Comparison of ENCODE assay signal across 31 mouse cellular contexts in genomic region chr10:26958513-26958912, GRCm38 (mm10).
DNase-seq lines count a peak whose midpoint lies in the region; ATAC-seq and TF ChIP-seq lines count a peak whose summit lies in the region.
"Had no signal": no experiment of that assay in that cellular context is flagged by ENCODE, and none has a peak within 500 bp of the region (broad histone marks: within the 10 kb centered on the region; RNA-seq: fewer than 3 reads in every experiment).

No protein-coding gene starts in this region.

- H3K27me3 ChIP-seq in ES-Bruce4 (ENCODE audit: control insufficient read depth, insufficient read depth, low read length, poor library complexity, severe bottlenecking), result no peaks in the 10 kb centered on the region
- H3K27me3 ChIP-seq in heart, embryonic 11.5 days (ENCODE audit: control insufficient read depth, insufficient read depth, low read length), result no peaks in the 10 kb centered on the region
- H3K27me3 ChIP-seq: embryonic facial prominence, embryonic 12.5 days; embryonic facial prominence, embryonic 15.5 days; heart, embryonic 12.5 days; heart, embryonic 15.5 days had no signal

- H3K4me2 ChIP-seq in heart, embryonic 11.5 days, result no peak overlapping the region
- H3K4me2 ChIP-seq: embryonic facial prominence, embryonic 12.5 days; embryonic facial prominence, embryonic 15.5 days; heart, embryonic 12.5 days; heart, embryonic 15.5 days; hindbrain, embryonic 14.5 days had no signal

- 71% methylated on average over 3 of the region's 3 CpGs for WGBS in heart, embryonic 11.5 days (ENCODE audit: insufficient replicate concordance)

- no peak for TF ChIP-seq CTCF in ES-Bruce4 (IDR thresholded peaks at IDR 0.05; ENCODE audit: low read depth, low read length)

- peak; percentile 25 for DNase-seq in 3134 (ENCODE audit: extremely low read depth, insufficient read length, low spot score)
- DNase-seq in 416B (ENCODE audit: low read depth), result peak; percentile 42
- DNase-seq in R1 (ENCODE audit: low read depth, low spot score), result peak; percentile 99
- DNase-seq in left cerebral cortex, postnatal 25 days (ENCODE audit: low spot score in 2 of 2), result no peak
- no peak for DNase-seq in testis, postnatal 14 days (ENCODE audit: low spot score)
- DNase-seq: adrenal gland, adult 2 months; adrenal gland, postnatal 14 days; B cell, adult 2 months; cerebellum, adult 11 months; cerebellum, adult 2 months; cerebellum, adult 9-11 months; cerebellum, postnatal 25 days; gastrocnemius, postnatal 10 days; gastrocnemius, postnatal 36 days; heart, postnatal 10 days; heart, postnatal 36 days; kidney, adult 18-20 months; kidney, adult 9 months had no signal

- ATAC-seq in monocyte, adult 5-6 weeks (replicated peaks; ENCODE audit: insufficient number of reproducible peaks, low FRiP score, low TSS enrichment, poor library complexity, severe bottlenecking), result no peak
- ATAC-seq in heart, embryonic 11.5 days (replicated peaks; ENCODE audit: insufficient number of reproducible peaks, low FRiP score, low TSS enrichment), result no peak
- ATAC-seq: CD4-positive, CD25-positive, alpha-beta regulatory T cell, adult 4 months; forebrain, embryonic 14.5 days; hindbrain, postnatal 0 days; inflammation-experienced regulatory T-cells, adult 6 months; intestine, embryonic 16.5 days had no signal

- no peak for TF ChIP-seq EP300 in ES-Bruce4 (IDR thresholded peaks at IDR 0.05; ENCODE audit: insufficient read depth, low read depth, low read length)

- H3K4me1 ChIP-seq in ES-Bruce4 (ENCODE audit: control insufficient read depth, insufficient read depth, low read length), result no peaks in the 10 kb centered on the region
- H3K4me1 ChIP-seq in heart, embryonic 11.5 days (ENCODE audit: control insufficient read depth, insufficient read depth, low read length), result no peaks in the 10 kb centered on the region
- H3K4me1 ChIP-seq: embryonic facial prominence, embryonic 12.5 days; embryonic facial prominence, embryonic 15.5 days; heart, embryonic 12.5 days; heart, embryonic 15.5 days had no signal

- H3K9ac ChIP-seq in ES-Bruce4 (ENCODE audit: low read depth, poor library complexity, severe bottlenecking), result no peak overlapping the region
- no peak overlapping the region for H3K9ac ChIP-seq in heart, embryonic 11.5 days (ENCODE audit: low read depth, low read length)
- H3K9ac ChIP-seq: embryonic facial prominence, embryonic 12.5 days; embryonic facial prominence, embryonic 15.5 days; heart, embryonic 12.5 days; heart, embryonic 15.5 days; hindbrain, embryonic 14.5 days had no signal

- intact Hi-C loops in left cerebral cortex, postnatal 25 days (cut with DNase I), result no loop called here

- no peak for TF ChIP-seq POLR2A in ES-Bruce4 (IDR thresholded peaks at IDR 0.05; ENCODE audit: insufficient read depth, low read length)

- H3K4me3 ChIP-seq in ES-Bruce4 (ENCODE audit: low read depth, low read length), result no peak overlapping the region
- no peak overlapping the region for H3K4me3 ChIP-seq in heart, embryonic 11.5 days (ENCODE audit: low read depth, low read length)
- H3K4me3 ChIP-seq: embryonic facial prominence, embryonic 12.5 days; embryonic facial prominence, embryonic 15.5 days; heart, embryonic 12.5 days; heart, embryonic 15.5 days had no signal

- H3K9me3 ChIP-seq in ES-Bruce4 (replicated peaks; ENCODE audit: control insufficient read depth, insufficient read depth, low read length, poor library complexity, severe bottlenecking), result peaks cover 9% of the 10 kb centered on the region
- no peaks in the 10 kb centered on the region for H3K9me3 ChIP-seq in heart, embryonic 11.5 days (replicated peaks; ENCODE audit: control insufficient read depth, low read length)
- H3K9me3 ChIP-seq: embryonic facial prominence, embryonic 12.5 days; embryonic facial prominence, embryonic 15.5 days; heart, embryonic 12.5 days; heart, embryonic 15.5 days had no signal

- peak overlapping the region; percentile 72; the same call in 1 of the 2 replicates for H3K27ac ChIP-seq in ES-Bruce4 (ENCODE audit: insufficient read depth, low read length)
- no peak overlapping the region for H3K27ac ChIP-seq in heart, embryonic 11.5 days (ENCODE audit: low read depth, low read length)
- H3K27ac ChIP-seq: embryonic facial prominence, embryonic 12.5 days; embryonic facial prominence, embryonic 15.5 days; heart, embryonic 15.5 days; hindbrain, embryonic 14.5 days; hindbrain, postnatal 0 days had no signal

- H3K36me3 ChIP-seq in ES-Bruce4 (ENCODE audit: control insufficient read depth, insufficient read depth, low read length, poor library complexity, severe bottlenecking), result no peaks in the 10 kb centered on the region
- no peaks in the 10 kb centered on the region for H3K36me3 ChIP-seq in heart, embryonic 11.5 days (ENCODE audit: control insufficient read depth, insufficient read depth, low read length)
- H3K36me3 ChIP-seq: embryonic facial prominence, embryonic 12.5 days; embryonic facial prominence, embryonic 15.5 days; heart, embryonic 12.5 days; heart, embryonic 15.5 days had no signal

Comparison
In these comparisons a context has a peak if more than half of its experiments do, and no peak if none do; other contexts are left out.
1. DNase-seq: peak in 3134 (single experiment), 416B (single experiment) and R1 (single experiment); none in left cerebral cortex, postnatal 25 days (0 of 2) and testis, postnatal 14 days (single experiment).